In the genomic region with DNA sequence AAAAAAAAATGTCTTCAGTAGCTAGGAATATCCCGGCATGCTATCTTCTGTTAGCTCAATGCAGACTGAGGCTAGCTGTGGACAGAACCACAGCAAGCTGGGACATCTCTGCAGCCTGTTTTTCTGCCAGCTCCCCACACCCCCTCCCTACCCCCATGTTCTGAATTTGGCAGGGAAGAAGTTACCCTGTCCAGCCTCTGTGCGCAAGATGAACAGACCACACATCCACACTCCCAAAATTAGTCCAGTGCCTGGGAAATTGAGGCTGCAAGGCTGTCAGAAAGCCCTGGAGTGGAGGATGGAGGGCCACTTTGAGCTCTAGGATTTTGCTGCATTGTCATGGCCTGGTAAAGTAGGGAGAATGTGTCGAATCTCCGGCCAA, we compare ENCODE assay signal across 8 mouse cellular contexts. TPM values are rescaled to one million over a fixed set of nuclear protein-coding genes. Genes with fewer than 3 reads are reported as not detected.
A peak's percentile ranks its signal among the peaks of the same experiment; 100 is the strongest.
DNase-seq lines count a peak whose midpoint lies in the region; ATAC-seq lines count a peak whose summit lies in the region.

No protein-coding gene starts in this region.

- H3K4me2 ChIP-seq in heart, embryonic 16.5 days (ENCODE audit: low read depth, low read length): peak overlapping the region; percentile 98

- H3K9me3 ChIP-seq in heart, embryonic 16.5 days (replicated peaks; ENCODE audit: control insufficient read depth, low read length): no peaks in the 10 kb centered on the region
- no peaks in the 10 kb centered on the region for H3K9me3 ChIP-seq in limb, embryonic 10.5 days (replicated peaks)

- H3K4me1 ChIP-seq in heart, embryonic 16.5 days (ENCODE audit: control insufficient read depth, insufficient read depth, low read length): peaks cover 2% of the 10 kb centered on the region; the same call in 1 of the 2 replicates
- H3K4me1 ChIP-seq in limb, embryonic 10.5 days: peaks cover 10% of the 10 kb centered on the region

- DNase-seq in heart, adult 11 months: peak; percentile 84
- DNase-seq in heart, adult 8-10 months (ENCODE audit: low spot score): no peak
- DNase-seq in cerebellum, postnatal 36 days: peak; percentile 25 to 39
- no peak for DNase-seq in limb, embryonic 10.5 days (ENCODE audit: low spot score)
- DNase-seq in right cerebral cortex, postnatal 36 days (ENCODE audit: low spot score in 2 of 2): peak; percentile 33 to 61

- H3K27me3 ChIP-seq in heart, embryonic 16.5 days (ENCODE audit: control insufficient read depth, insufficient read depth, low read length): peaks cover 17% of the 10 kb centered on the region
- peaks cover 56% of the 10 kb centered on the region for H3K27me3 ChIP-seq in limb, embryonic 10.5 days (ENCODE audit: low read depth, poor library complexity, severe bottlenecking)

- peak overlapping the region; percentile 65 for H3K4me3 ChIP-seq in heart, embryonic 16.5 days (ENCODE audit: low read length)
- peak overlapping the region; percentile 60 for H3K4me3 ChIP-seq in limb, embryonic 10.5 days

- H3K9ac ChIP-seq in heart, embryonic 16.5 days (ENCODE audit: low read length): no peak overlapping the region

- WGBS in heart, embryonic 16.5 days: 31% methylated on average over 4 of the region's 4 CpGs
- 26% methylated on average over 4 of the region's 4 CpGs for WGBS in limb, embryonic 10.5 days

- H3K36me3 ChIP-seq in heart, embryonic 16.5 days (ENCODE audit: control insufficient read depth, insufficient read depth): no peaks in the 10 kb centered on the region
- H3K36me3 ChIP-seq in limb, embryonic 10.5 days: no peaks in the 10 kb centered on the region

- no peak overlapping the region for H3K27ac ChIP-seq in heart, embryonic 16.5 days (ENCODE audit: low read length)
- no peak overlapping the region for H3K27ac ChIP-seq in limb, embryonic 10.5 days

- no peak for ATAC-seq in heart, embryonic 16.5 days (replicated peaks; ENCODE audit: extremely low read depth, insufficient read depth, low FRiP score)
- no peak for ATAC-seq in erythroid progenitor cell, adult 5-6 weeks (replicated peaks; ENCODE audit: low FRiP score, poor library complexity, severe bottlenecking)
- ATAC-seq in granulocyte monocyte progenitor cell, adult 5-6 weeks (replicated peaks; ENCODE audit: poor library complexity, severe bottlenecking): no peak

RNA-seq across cellular contexts. Expression of gene Hecw1, which starts 1.3 kb away (rescaled TPM):
- total RNA-seq in heart, adult 8-10 months (2022): under 1 TPM in 3 of 4 experiments, not detected in 1; 0.06 to 0.33 (median 0.06) TPM
- 0.20 and 0.41 TPM in 2 replicates for polyA plus RNA-seq in heart, embryonic 16.5 days (2015; fragmentation: Nextera tagmentation; extraction: Ambion mirVana)
- 0.09 and 0.15 TPM in 2 replicates for polyA plus RNA-seq in limb, embryonic 10.5 days (2016; fragmentation: Nextera tagmentation; extraction: Ambion mirVana)
- total RNA-seq in erythroid progenitor cell, adult 5-6 weeks (2015; ENCODE audit: low replicate concordance): not detected in 2 replicates
- total RNA-seq in erythroid progenitor cell, adult 5-6 weeks (2017; ENCODE audit: low replicate concordance): not detected in 2 replicates
- not detected in 2 replicates for total RNA-seq in granulocyte monocyte progenitor cell, adult 5-6 weeks (2014; fragmentation: Nextera tagmentation)
- total RNA-seq in granulocyte monocyte progenitor cell, adult 5-6 weeks (2017): not detected in 2 replicates

Comparison
In these comparisons a context has a peak if more than half of its experiments do, and no peak if none do; other contexts are left out.
1. DNase-seq: peak in heart, adult 11 months (single experiment), cerebellum, postnatal 36 days (2 of 2) and right cerebral cortex, postnatal 36 days (2 of 2); none in heart, adult 8-10 months (single experiment) and limb, embryonic 10.5 days (single experiment).